Mouse (Mus musculus): ENCODE measurements around the gene Bloc1s4.

DNA sequence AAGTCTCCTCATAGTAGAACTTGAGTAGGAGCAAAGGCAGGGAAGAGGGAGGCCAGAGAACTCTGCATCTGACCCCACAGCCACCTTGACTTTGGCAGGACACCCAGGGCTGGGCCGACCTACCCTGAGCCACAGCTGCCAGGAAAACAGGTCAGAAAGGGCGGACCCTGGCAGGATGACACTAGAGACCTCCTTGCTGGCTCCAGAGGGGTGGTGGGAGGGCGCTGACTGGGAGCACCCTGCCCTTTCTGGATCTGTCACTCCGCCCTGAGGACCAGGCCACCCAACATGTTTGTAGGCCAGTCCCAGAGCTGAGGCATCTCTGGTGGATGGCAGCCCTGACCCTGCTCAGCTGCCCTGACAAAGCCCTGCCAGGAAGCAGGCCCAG lies 19.4 kb downstream of the Bloc1s4 start:
- TF ChIP-seq POLR2A (IDR thresholded peaks at IDR 0.05; ENCODE audit: insufficient read depth, low read depth, low read length): no peak
- no peak for TF ChIP-seq CTCF (IDR thresholded peaks at IDR 0.05; ENCODE audit: insufficient read depth, low read depth, low read length)

Data from olfactory bulb, adult 2 months (tissue).